Mouse (Mus musculus) heart, adult 2 months (tissue): ENCODE data around the gene Orc6.

Experiments used
- CTCF ChIP-seq: fragments of 200-600 bp; IDR thresholded peaks from 2 replicates; pipeline ENCODE4 v1.8.1; 2022; ENCODE audit warnings: antibody characterized with exemption, mild to moderate bottlenecking, moderate library complexity
- EP300 ChIP-seq: fragments of 200-500 bp; IDR thresholded peaks from 2 replicates; pipeline ENCODE4 v1.6.1; 2011; ENCODE audit warnings: low read depth, low read length, control low read depth; ENCODE audit not compliant: insufficient read depth

DNA sequence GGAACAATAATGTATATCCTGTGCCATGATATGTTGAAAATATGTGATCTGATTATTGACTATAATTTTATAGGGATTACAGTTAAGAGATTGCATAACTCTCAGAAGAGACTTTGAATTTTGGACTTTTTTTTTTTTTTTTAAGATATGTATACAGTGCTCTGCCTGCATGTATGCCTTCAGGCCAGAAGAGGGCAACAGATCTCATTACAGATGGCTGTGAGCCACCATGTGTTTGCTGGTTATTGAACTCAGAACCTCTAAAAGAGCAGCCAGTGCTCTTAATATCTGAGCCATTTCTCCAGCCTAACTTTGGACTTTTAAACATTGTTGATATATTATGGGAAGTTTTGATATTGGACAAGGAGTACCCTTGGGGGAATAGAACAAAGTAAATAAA lies 12.3 kb downstream of the Orc6 start:
- peak; percentile 80 for TF ChIP-seq CTCF
- no peak for TF ChIP-seq EP300
